Mouse (Mus musculus): ENCODE measurements around the gene Camsap2. TPM values are rescaled to one million over a fixed set of nuclear protein-coding genes. Genes with fewer than 3 reads are reported as not detected.

Gene Camsap2
- 36.8 TPM for polyA plus RNA-seq (2021)

DNA sequence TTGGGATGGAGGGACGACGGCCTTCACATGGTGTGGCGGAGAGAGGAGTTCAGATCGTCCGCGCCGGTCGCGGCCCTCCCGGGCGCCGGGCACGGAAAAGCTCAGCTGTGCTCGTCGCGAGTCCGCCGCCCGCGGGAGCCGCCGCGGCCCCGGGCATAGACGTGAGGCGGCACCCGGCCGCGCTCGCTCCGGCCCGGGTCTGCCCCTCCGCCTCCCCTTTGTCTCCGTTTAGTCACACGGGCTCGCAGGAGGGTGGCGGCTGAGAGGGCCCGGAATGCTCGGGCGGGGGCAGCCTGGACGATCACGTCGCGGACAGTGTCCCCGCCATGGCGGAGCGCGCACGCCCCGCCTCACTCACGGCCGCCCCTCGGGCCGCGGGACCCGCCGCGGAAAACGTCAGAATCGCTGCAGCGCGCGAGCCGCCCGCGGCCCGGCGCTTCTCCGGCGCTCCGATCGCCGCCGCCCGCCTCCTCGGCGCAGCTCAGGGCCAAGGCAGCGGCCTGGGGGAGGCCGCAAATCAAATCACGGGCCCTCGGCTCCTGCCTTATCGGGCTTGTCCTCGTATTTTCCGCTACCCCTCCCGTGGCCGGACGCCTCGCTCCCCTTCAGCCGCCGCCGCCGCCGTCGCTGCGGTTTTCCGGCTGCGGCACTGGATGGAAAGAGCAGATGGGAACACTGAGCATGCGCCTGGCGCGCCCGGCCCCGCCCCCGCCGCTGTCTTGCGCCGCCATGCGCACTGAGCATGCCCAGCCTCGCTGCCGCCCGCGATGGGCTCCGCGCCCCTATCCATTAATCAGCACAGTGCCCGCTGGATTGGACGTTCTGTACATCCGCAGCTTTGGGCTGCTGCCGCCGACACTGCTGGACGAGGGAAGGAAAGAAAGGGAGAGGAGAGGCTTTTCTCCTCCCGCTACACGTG, at the start of gene Camsap2:
Gene Camsap2, minus strand, starts transcription at position 651 of the 919 bp plus-strand sequence.
- CTCF ChIA-PET: interaction anchor here (1.3 kb wide), 1 partner anchor 113 kb away, joined by 3 read pairs; no protein-coding TSS in a partner anchor
- in situ Hi-C loops (cut with MboI; ENCODE audit: low pct_unique_long_range_greater_than_20kb): loop anchor here (5.0 kb wide), 1 partner anchor 67 kb away; no protein-coding TSS in a partner anchor
- POLR2A ChIA-PET: interaction anchor here (2.2 kb wide), 1 partner anchor 70 kb away, joined by 7 read pairs; the partner anchor contains the start of gene Ddx59
- peak; percentile 88 for ATAC-seq
- peak; percentile 44 for DNase-seq (ENCODE audit: low read depth, low spot score)
- no peak for TF ChIP-seq CTCF (IDR thresholded peaks at IDR 0.05)
- H3K27me3 ChIP-seq: no peaks in the 10 kb centered on the region

GRCm38 (mm10) chr1:136395073-136395472, 49.2 kb upstream of the Camsap2 start:
- no peak for DNase-seq (ENCODE audit: low read depth, low spot score)
- in situ Hi-C loops (cut with MboI; ENCODE audit: low pct_unique_long_range_greater_than_20kb): no loop called here
- H3K27me3 ChIP-seq: peaks cover 3% of the 10 kb centered on the region
- no peak for TF ChIP-seq CTCF (IDR thresholded peaks at IDR 0.05)
- no peak for ATAC-seq
- ChIA-PET CTCF (no interaction called here), POLR2A (no interaction called here)

DNA sequence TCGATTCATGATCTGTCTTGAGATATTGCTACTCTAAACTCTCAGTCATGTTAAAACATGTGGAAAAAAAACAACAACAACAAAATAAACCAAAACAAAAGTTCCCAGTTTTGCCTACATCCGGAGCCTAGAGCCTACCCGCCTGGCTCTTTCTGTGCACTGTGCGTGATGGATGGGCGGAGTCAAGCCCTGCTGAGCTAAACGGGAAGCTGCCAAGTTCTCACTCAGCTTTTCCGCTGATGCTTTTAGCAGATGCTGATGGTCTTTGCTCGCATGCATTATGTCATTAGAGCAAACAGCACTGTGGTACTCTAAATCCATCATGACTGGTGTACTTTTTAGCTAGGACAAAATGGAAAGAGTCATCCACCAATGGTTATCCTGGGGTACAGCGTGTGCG, 48.6 kb upstream of the Camsap2 start:
- in situ Hi-C loops (cut with MboI; ENCODE audit: low pct_unique_long_range_greater_than_20kb): no loop called here
- TF ChIP-seq CTCF (IDR thresholded peaks at IDR 0.05): no peak
- ChIA-PET POLR2A (no interaction called here), CTCF (no interaction called here)
- DNase-seq (ENCODE audit: low read depth, low spot score): no peak
- ATAC-seq: no peak
- peaks cover 3% of the 10 kb centered on the region for H3K27me3 ChIP-seq

DNA sequence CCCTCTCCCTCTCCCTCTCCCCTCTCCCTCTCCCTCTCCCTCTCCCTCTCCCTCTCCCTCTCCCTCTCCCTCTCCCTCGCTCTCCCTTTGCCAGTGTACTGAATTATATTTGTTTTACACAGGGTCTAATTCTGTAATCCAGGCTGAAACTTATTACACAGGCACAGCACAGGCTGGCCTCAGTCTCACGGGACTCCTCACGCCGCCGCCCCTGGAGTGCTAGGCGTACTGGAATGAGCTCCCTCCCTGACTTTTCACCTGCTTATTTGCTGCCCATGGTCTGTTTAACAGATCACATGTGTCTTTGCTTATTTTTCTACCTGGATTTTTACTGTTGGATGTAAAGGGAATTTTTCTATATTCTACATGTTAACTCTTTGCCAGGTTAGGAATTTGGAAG, 41.0 kb upstream of the Camsap2 start:
- ATAC-seq (no peak), DNase-seq (ENCODE audit: low read depth, low spot score) (no peak)
- TF ChIP-seq CTCF (IDR thresholded peaks at IDR 0.05): no peak
- H3K27me3 ChIP-seq: peaks cover 7% of the 10 kb centered on the region
- ChIA-PET POLR2A (no interaction called here), CTCF (no interaction called here)
- in situ Hi-C loops (cut with MboI; ENCODE audit: low pct_unique_long_range_greater_than_20kb): no loop called here

DNA sequence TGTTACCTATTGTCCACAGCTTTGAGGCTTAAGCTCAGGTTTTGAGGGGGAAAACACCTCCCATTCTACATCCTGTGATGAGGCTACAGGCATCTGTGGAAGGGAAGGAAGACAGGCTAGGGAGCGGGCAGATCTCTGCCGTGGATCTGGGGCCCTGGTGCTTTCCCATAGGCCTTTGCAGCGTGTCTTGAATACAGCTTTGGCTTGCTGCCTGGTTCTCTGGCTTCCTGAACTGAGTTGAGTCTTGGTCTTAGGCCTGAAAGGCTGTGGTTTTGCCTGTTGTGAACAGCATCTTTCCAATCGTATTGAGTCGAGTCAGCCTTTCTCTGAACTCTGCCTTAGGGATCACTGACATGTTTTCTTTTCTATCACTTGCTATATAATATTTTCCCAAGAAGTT, 35.7 kb upstream of the Camsap2 start:
- no peak for TF ChIP-seq CTCF (IDR thresholded peaks at IDR 0.05)
- CTCF ChIA-PET: no interaction called here
- no peaks in the 10 kb centered on the region for H3K27me3 ChIP-seq
- POLR2A ChIA-PET: no interaction called here
- in situ Hi-C loops (cut with MboI; ENCODE audit: low pct_unique_long_range_greater_than_20kb): no loop called here
- DNase-seq (ENCODE audit: low read depth, low spot score): no peak
- no peak for ATAC-seq

- DNase-seq (ENCODE audit: low read depth, low spot score): no peak
- ATAC-seq: no peak
- in situ Hi-C loops (cut with MboI; ENCODE audit: low pct_unique_long_range_greater_than_20kb): no loop called here
- POLR2A ChIA-PET: no interaction called here
- no peaks in the 10 kb centered on the region for H3K27me3 ChIP-seq
- CTCF ChIA-PET: no interaction called here
- TF ChIP-seq CTCF (IDR thresholded peaks at IDR 0.05): no peak
Measured at GRCm38 (mm10) chr1:136381169-136381568, 35.3 kb upstream of the Camsap2 start.

DNA sequence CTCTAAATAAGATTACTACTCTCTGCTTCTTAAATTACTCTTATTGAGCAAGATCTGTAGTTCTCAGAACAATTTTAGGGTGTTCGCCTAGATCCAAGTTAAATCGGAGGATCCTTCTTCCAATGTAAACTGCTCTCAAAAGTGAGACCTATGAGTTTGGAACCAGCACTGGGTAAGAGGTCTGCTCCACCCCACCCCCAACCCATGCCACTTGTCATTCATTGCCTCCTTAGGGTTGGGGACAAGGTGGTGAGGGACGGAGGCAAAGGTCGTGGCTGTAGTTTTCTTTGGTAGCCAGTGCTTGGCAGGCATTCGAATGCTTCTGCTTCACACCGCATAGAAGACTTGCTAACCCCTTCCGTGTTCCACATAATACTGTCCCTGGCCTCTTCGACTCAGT, 34.7 kb upstream of the Camsap2 start:
- no peak for ATAC-seq
- ChIA-PET POLR2A (no interaction called here), CTCF (no interaction called here)
- in situ Hi-C loops (cut with MboI; ENCODE audit: low pct_unique_long_range_greater_than_20kb): no loop called here
- TF ChIP-seq CTCF (IDR thresholded peaks at IDR 0.05): no peak
- no peak for DNase-seq (ENCODE audit: low read depth, low spot score)
- H3K27me3 ChIP-seq: no peaks in the 10 kb centered on the region

GRCm38 (mm10) chr1:136380161-136380560, 34.3 kb upstream of the Camsap2 start:
- no peak for DNase-seq (ENCODE audit: low read depth, low spot score)

DNA sequence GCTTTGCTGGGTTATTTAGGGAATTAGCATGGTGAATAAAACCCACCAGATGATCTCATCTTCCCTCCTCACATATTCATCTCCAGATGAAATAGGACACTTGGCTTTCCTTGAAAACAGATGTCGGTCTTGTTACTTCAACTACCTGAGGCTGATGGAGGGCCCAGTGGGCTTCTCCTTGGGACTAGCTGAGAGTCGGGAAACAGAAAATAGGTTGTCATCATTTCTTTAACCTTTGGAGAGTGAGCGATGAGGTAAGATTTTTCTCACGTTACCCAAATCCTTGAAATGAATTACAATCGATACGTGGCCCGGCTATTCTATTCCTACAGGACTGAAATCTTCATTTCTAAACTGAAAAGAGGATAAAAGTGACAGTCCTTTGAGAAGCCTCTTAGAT, 33.4 kb upstream of the Camsap2 start:
- ChIA-PET CTCF (no interaction called here), POLR2A (no interaction called here)
- ATAC-seq (no peak), DNase-seq (ENCODE audit: low read depth, low spot score) (no peak)
- in situ Hi-C loops (cut with MboI; ENCODE audit: low pct_unique_long_range_greater_than_20kb): no loop called here
- peaks cover 2% of the 10 kb centered on the region for H3K27me3 ChIP-seq
- no peak for TF ChIP-seq CTCF (IDR thresholded peaks at IDR 0.05)

More at GRCm38 (mm10) chr1:136380161-136380560, 34.3 kb upstream of the Camsap2 start:
- H3K27me3 ChIP-seq: no peaks in the 10 kb centered on the region
- no peak for TF ChIP-seq CTCF (IDR thresholded peaks at IDR 0.05)
- POLR2A ChIA-PET: no interaction called here
- ATAC-seq: no peak
- CTCF ChIA-PET: no interaction called here
- in situ Hi-C loops (cut with MboI; ENCODE audit: low pct_unique_long_range_greater_than_20kb): no loop called here

DNA sequence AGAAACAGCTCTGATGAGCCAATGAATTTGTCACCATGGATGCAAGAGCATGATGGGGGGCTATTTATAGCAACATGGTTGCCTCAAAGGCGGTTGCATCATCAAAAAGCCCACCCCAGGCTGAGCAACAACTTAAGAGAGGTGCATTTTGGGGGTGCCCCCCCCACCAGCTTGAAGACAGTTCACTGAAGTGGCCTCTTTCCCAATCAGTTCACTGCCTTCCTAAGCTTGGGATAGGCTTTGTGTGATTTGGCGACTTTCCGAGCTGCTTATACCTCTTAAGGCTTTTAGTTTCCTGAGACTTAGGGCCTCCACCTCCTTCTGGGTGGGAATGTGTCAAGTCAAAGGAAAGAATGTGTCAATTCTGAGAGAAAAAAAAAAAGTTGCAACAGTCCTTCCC, 20.1 kb upstream of the Camsap2 start:
- CTCF ChIA-PET: no interaction called here
- no peak for ATAC-seq
- in situ Hi-C loops (cut with MboI; ENCODE audit: low pct_unique_long_range_greater_than_20kb): no loop called here

DNA sequence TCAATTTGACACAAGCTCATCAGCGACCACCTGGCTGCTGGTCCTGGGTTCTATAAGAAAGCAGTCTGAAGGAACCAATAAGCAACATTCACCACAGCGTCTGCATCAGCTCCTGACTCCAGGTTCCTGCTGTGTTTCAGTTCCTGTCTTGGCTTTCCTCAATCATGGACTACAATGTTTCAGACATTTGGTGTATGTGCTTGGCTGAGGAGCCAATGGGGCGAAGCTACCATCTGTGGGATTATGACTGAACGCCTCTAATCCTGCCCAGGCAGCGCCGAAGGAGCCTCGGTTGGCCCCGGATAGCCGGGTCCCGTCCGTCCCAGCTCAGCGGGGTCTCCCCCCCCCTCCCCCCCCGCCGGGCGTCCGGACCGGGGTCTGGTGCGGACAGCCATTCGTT, 18.8 kb upstream of the Camsap2 start:
- no peak for ATAC-seq
- ChIA-PET CTCF (no interaction called here), POLR2A (no interaction called here)
- H3K27me3 ChIP-seq: no peaks in the 10 kb centered on the region
- TF ChIP-seq CTCF (IDR thresholded peaks at IDR 0.05): no peak
- in situ Hi-C loops (cut with MboI; ENCODE audit: low pct_unique_long_range_greater_than_20kb): no loop called here
- no peak for DNase-seq (ENCODE audit: low read depth, low spot score)

More for the DNA sequence above, 20.1 kb upstream of the Camsap2 start:
- no peaks in the 10 kb centered on the region for H3K27me3 ChIP-seq
- TF ChIP-seq CTCF (IDR thresholded peaks at IDR 0.05): no peak
- DNase-seq (ENCODE audit: low read depth, low spot score): no peak
- POLR2A ChIA-PET: no interaction called here

Measured in Patski (cell line).